In genomic region chr15:97880441-97880840, GRCm38 (mm10) we compare ENCODE assay signal across 19 mouse cellular contexts. TPM values are rescaled to one million over a fixed set of nuclear protein-coding genes. Genes with fewer than 3 reads are reported as not detected.
DNase-seq lines count a peak whose midpoint lies in the region; ATAC-seq and TF ChIP-seq lines count a peak whose summit lies in the region.
"Had no signal": no experiment of that assay in that cellular context is flagged by ENCODE, and none has a peak within 500 bp of the region (broad histone marks: within the 10 kb centered on the region; RNA-seq: fewer than 3 reads in every experiment).

No protein-coding gene starts in this region.

- peaks cover 9% of the 10 kb centered on the region; the same call in 1 of the 2 replicates for H3K36me3 ChIP-seq in intestine, postnatal 0 days (ENCODE audit: control insufficient read depth, insufficient read depth)
- H3K36me3 ChIP-seq in intestine, embryonic 15.5 days, result no peaks in the 10 kb centered on the region
- no peaks in the 10 kb centered on the region for H3K36me3 ChIP-seq in lung, postnatal 0 days (ENCODE audit: insufficient read depth, low read length)
- H3K36me3 ChIP-seq: embryonic facial prominence, embryonic 15.5 days; limb, embryonic 13.5 days; midbrain, embryonic 10.5 days; neural tube, embryonic 12.5 days had no signal

- WGBS in intestine, postnatal 0 days, result 45% methylated on average over 9 of the region's 9 CpGs
- 62% methylated on average over 9 of the region's 9 CpGs for WGBS in intestine, embryonic 15.5 days
- WGBS in lung, postnatal 0 days, result 62% methylated on average over 9 of the region's 9 CpGs

- TF ChIP-seq CTCF in intestine, postnatal 0 days (IDR thresholded peaks at IDR 0.05; ENCODE audit: low read depth), result no peak
- no peak for TF ChIP-seq CTCF in lung, postnatal 0 days (IDR thresholded peaks at IDR 0.05)

- DNase-seq in lung, postnatal 0 days (ENCODE audit: low spot score), result peak; percentile 46
- no peak for DNase-seq in lung, postnatal 10 days
- peak; percentile 63 for DNase-seq in kidney, postnatal 14 days
- no peak for DNase-seq in thymus, postnatal 10 days (ENCODE audit: low spot score in 2 of 2)
- DNase-seq in gastrocnemius, postnatal 10 days, result no peak
- DNase-seq: B cell, adult 2 months; cerebellum, adult 11-12 months; cerebellum, postnatal 25 days; heart, postnatal 10 days; thymus, postnatal 36 days had no signal

- no peaks in the 10 kb centered on the region for H3K9me3 ChIP-seq in intestine, postnatal 0 days (ENCODE audit: control insufficient read depth)
- no peaks in the 10 kb centered on the region for H3K9me3 ChIP-seq in intestine, embryonic 15.5 days
- H3K9me3 ChIP-seq in lung, postnatal 0 days (ENCODE audit: low read length), result no peaks in the 10 kb centered on the region
- H3K9me3 ChIP-seq: embryonic facial prominence, embryonic 15.5 days; limb, embryonic 13.5 days; midbrain, embryonic 10.5 days; neural tube, embryonic 12.5 days had no signal

- ATAC-seq in intestine, postnatal 0 days, result peak; percentile 61
- ATAC-seq in intestine, embryonic 15.5 days, result no peak
- ATAC-seq in lung, postnatal 0 days, result peak; percentile 13; the same call in 1 of the 2 replicates
- ATAC-seq: forebrain, embryonic 16.5 days had no signal

- H3K27ac ChIP-seq in intestine, postnatal 0 days (ENCODE audit: low read depth, low read length), result no peak overlapping the region; the same call in 1 of the 2 replicates
- H3K27ac ChIP-seq in intestine, embryonic 15.5 days, result no peak overlapping the region
- H3K27ac ChIP-seq in lung, postnatal 0 days (ENCODE audit: low read length), result no peak overlapping the region
- H3K27ac ChIP-seq: embryonic facial prominence, embryonic 15.5 days; limb, embryonic 13.5 days; midbrain, embryonic 10.5 days; neural tube, embryonic 12.5 days had no signal

- H3K4me2 ChIP-seq in intestine, postnatal 0 days (replicated peaks; ENCODE audit: low read depth), result no peak overlapping the region
- no peak overlapping the region for H3K4me2 ChIP-seq in intestine, embryonic 15.5 days (replicated peaks)
- no peak overlapping the region for H3K4me2 ChIP-seq in lung, postnatal 0 days (replicated peaks; ENCODE audit: low read depth, low read length)
- H3K4me2 ChIP-seq: embryonic facial prominence, embryonic 15.5 days; heart, embryonic 11.5 days; limb, embryonic 13.5 days; neural tube, embryonic 12.5 days had no signal

- TF ChIP-seq EP300 in lung, postnatal 0 days (IDR thresholded peaks at IDR 0.05), result no peak

- no peaks in the 10 kb centered on the region for H3K27me3 ChIP-seq in intestine, postnatal 0 days (replicated peaks; ENCODE audit: control insufficient read depth, insufficient read depth, low read length)
- H3K27me3 ChIP-seq in intestine, embryonic 15.5 days (replicated peaks), result no peaks in the 10 kb centered on the region
- no peaks in the 10 kb centered on the region for H3K27me3 ChIP-seq in lung, postnatal 0 days (replicated peaks; ENCODE audit: insufficient read depth, low read length)
- H3K27me3 ChIP-seq: embryonic facial prominence, embryonic 15.5 days; limb, embryonic 13.5 days; neural tube, embryonic 12.5 days had no signal

- 0 out of 2 replicates have a peak, but pooled peaks cover 4% of the 10 kb centered on the region for H3K4me1 ChIP-seq in intestine, postnatal 0 days (replicated peaks; ENCODE audit: control insufficient read depth, insufficient read depth, low read length)
- H3K4me1 ChIP-seq in intestine, embryonic 15.5 days (replicated peaks), result no peaks in the 10 kb centered on the region
- no peaks in the 10 kb centered on the region for H3K4me1 ChIP-seq in lung, postnatal 0 days (ENCODE audit: insufficient read depth, low read depth, low read length)
- H3K4me1 ChIP-seq: midbrain, embryonic 10.5 days; neural tube, embryonic 12.5 days had no signal

- no peak overlapping the region for H3K4me3 ChIP-seq in intestine, postnatal 0 days (ENCODE audit: low read depth, low read length)
- H3K4me3 ChIP-seq in intestine, embryonic 15.5 days (replicated peaks), result no peak overlapping the region
- no peak overlapping the region for H3K4me3 ChIP-seq in lung, postnatal 0 days (ENCODE audit: low read depth, low read length)
- H3K4me3 ChIP-seq: embryonic facial prominence, embryonic 15.5 days; limb, embryonic 13.5 days; midbrain, embryonic 10.5 days; neural tube, embryonic 12.5 days had no signal

- H3K9ac ChIP-seq in intestine, postnatal 0 days (ENCODE audit: low read depth, low read length), result no peak overlapping the region
- no peak overlapping the region for H3K9ac ChIP-seq in intestine, embryonic 15.5 days
- no peak overlapping the region for H3K9ac ChIP-seq in lung, postnatal 0 days (replicated peaks; ENCODE audit: low read depth)
- H3K9ac ChIP-seq: embryonic facial prominence, embryonic 15.5 days; limb, embryonic 13.5 days; neural tube, embryonic 12.5 days had no signal

RNA-seq across cellular contexts. Expression of gene Vdr, which starts 30.0 kb away (rescaled TPM):
- 6.5 and 7.0 TPM in 2 replicates for polyA plus RNA-seq in intestine, postnatal 0 days (2015; fragmentation: Nextera tagmentation; extraction: Ambion mirVana)
- 1.5 and 2.2 TPM in 2 replicates for polyA plus RNA-seq in intestine, embryonic 15.5 days (2015; fragmentation: Nextera tagmentation; extraction: Ambion mirVana)
- polyA plus RNA-seq in lung, postnatal 0 days (2015; fragmentation: Nextera tagmentation; extraction: Ambion mirVana), result 2.6 TPM in 2 replicates
- 1 to 10 TPM in 1 of 2 experiments, under 1 TPM in 1; 0.40 to 2.8 TPM for total RNA-seq in gastrocnemius, postnatal 10 days (2021)
- total RNA-seq: monocyte, adult 5-6 weeks had no signal
- polyA plus RNA-seq: forebrain, embryonic 16.5 days had no signal

RNA-seq across cellular contexts. Expression of gene Hdac7, which starts 36.1 kb away (rescaled TPM):
- polyA plus RNA-seq in intestine, postnatal 0 days (2015; fragmentation: Nextera tagmentation; extraction: Ambion mirVana), result 7.8 and 9.2 TPM in 2 replicates
- 18.0 and 20.6 TPM in 2 replicates for polyA plus RNA-seq in intestine, embryonic 15.5 days (2015; fragmentation: Nextera tagmentation; extraction: Ambion mirVana)
- 43.2 and 52.1 TPM in 2 replicates for polyA plus RNA-seq in lung, postnatal 0 days (2015; fragmentation: Nextera tagmentation; extraction: Ambion mirVana)
- 10 to 100 TPM; 24.5 to 40.3 TPM for total RNA-seq in gastrocnemius, postnatal 10 days (2021)

Comparison
In these comparisons a context has a peak if more than half of its experiments do, and no peak if none do; other contexts are left out.
1. DNase-seq: peak in lung, postnatal 0 days (single experiment) and kidney, postnatal 14 days (single experiment); none in lung, postnatal 10 days (single experiment), thymus, postnatal 10 days (0 of 2) and gastrocnemius, postnatal 10 days (single experiment).